Mouse (Mus musculus) forebrain, embryonic 14.5 days (tissue): Measurements from ENCODE around the gene Wdr83. TPM values are rescaled to one million over a fixed set of nuclear protein-coding genes. Genes with fewer than 3 reads are reported as not detected.

ENCODE experiments used
- ATAC-seq: fragments of 200-750 bp; cut with Nextera tagmentation; 2 replicates; pipeline ENCODE4 v1.8.0; 2017; ENCODE audit warnings: mild to moderate bottlenecking, moderate library complexity
- DNase-seq: peaks from one replicate; pipeline ENCODE4 v3.0.0-alpha.2; 2015; ENCODE audit warnings: low spot score
- H3K27ac ChIP-seq: fragments of 300-500 bp; sonication (generic); 2 replicates; pipeline ENCODE4 v1.5.1; 2014; ENCODE audit warnings: low read depth, mild to moderate bottlenecking, control low read depth, low read length, moderate library complexity
- H3K27me3 ChIP-seq: fragments of 300-500 bp; sonication (generic); replicated peaks from 2 replicates; pipeline ENCODE4 v1.6.1; 2014; ENCODE audit warnings: low read length, control low read depth, mixed read lengths; ENCODE audit not compliant: control insufficient read depth, insufficient read depth
- H3K36me3 ChIP-seq: fragments of 300-500 bp; sonication (generic); 2 replicates; pipeline ENCODE4 v1.6.1; 2014; ENCODE audit warnings: low read length, control low read depth; ENCODE audit not compliant: control insufficient read depth, insufficient read depth
- H3K4me1 ChIP-seq: fragments of 300-500 bp; sonication (generic); 2 replicates; pipeline ENCODE4 v1.6.1; 2014; ENCODE audit warnings: antibody characterized with exemption, low read length, control low read depth; ENCODE audit not compliant: control insufficient read depth, insufficient read depth
- H3K4me2 ChIP-seq: fragments of 300-500 bp; sonication (generic); 2 replicates; pipeline ENCODE4 v1.6.1; 2014; ENCODE audit warnings: mild to moderate bottlenecking, control low read depth, low read length
- H3K4me3 ChIP-seq: fragments of 300-500 bp; sonication (generic); 2 replicates; pipeline ENCODE4 v1.5.1; 2014; ENCODE audit warnings: low read depth, low read length, control low read depth
- H3K9ac ChIP-seq: fragments of 300-500 bp; sonication (generic); 2 replicates; pipeline ENCODE4 v1.6.1; 2014; ENCODE audit warnings: mild to moderate bottlenecking, low read length, control low read depth, moderate library complexity
- H3K9me3 ChIP-seq: fragments of 300-500 bp; sonication (generic); replicated peaks from 2 replicates; pipeline ENCODE4 v1.6.1; 2016; ENCODE audit warnings: low read length, control low read depth, mixed read lengths; ENCODE audit not compliant: control insufficient read depth
- WGBS: fragments of 180-500 bp; shearing (Covaris S2); extraction: QIAGEN DNeasy Blood & Tissue Kit; methylation state at CpG from one replicate; pipeline ENCODE4 v1.1.7; 2014; 5-methylcytosine and 5-hydroxymethylcytosine counted together
- polyA plus RNA-seq: library from polyadenylated mRNA; unstranded; fragments of >200 nt; fragmentation: Nextera tagmentation; extraction: Ambion mirVana; gene quantifications from 2 replicates; pipeline ENCODE4 v1.2.1, GENCODE M21; 2014

The Wdr83 gene
- polyA plus RNA-seq, 1 experiment from 2014 or later, result 50.1 TPM

GRCm38 (mm10) chr8:85059879-85060616 is 21.1 kb downstream of the Wdr83 start, which contains the start of gene Fbxw9:
Gene Fbxw9 (plus strand): TSS chr8:85060055.
- Histone ChIP-seq H3K27me3 (no peaks in the 10 kb centered on the region), H3K9ac (peak within 1 kb of the TSS; percentile 74), H3K27ac (peak within 1 kb of the TSS; percentile 50; the same call in 1 of the 2 replicates), H3K9me3 (no peaks in the 10 kb centered on the region), H3K4me1 (peaks cover 8% of the 10 kb centered on the region; the same call in 1 of the 2 replicates), H3K4me3 (peak within 1 kb of the TSS; percentile 75), H3K36me3 (peaks cover 44% of the 10 kb centered on the region), H3K4me2 (peak within 1 kb of the TSS; percentile 95)
- WGBS, result 1% methylated on average over 52 of the region's 53 CpGs
- DNase-seq (peak; percentile 98), ATAC-seq (peak; percentile 95)

GRCm38 (mm10) chr8:85057367-85057766 is 23.7 kb downstream of the Wdr83 start:
- no peaks in the 10 kb centered on the region for H3K9me3 ChIP-seq
- peaks cover 55% of the 10 kb centered on the region for H3K36me3 ChIP-seq

GRCm38 (mm10) chr8:85043619-85044018 is 37.5 kb downstream of the Wdr83 start:
- Histone ChIP-seq H3K4me1 (no peaks in the 10 kb centered on the region), H3K9ac (no peak overlapping the region), H3K4me3 (no peak overlapping the region), H3K36me3 (peaks cover 85% of the 10 kb centered on the region), H3K27me3 (no peaks in the 10 kb centered on the region), H3K4me2 (no peak overlapping the region), H3K27ac (no peak overlapping the region), H3K9me3 (no peaks in the 10 kb centered on the region)
- DNase-seq (no peak), ATAC-seq (no peak)
- WGBS, result 93% methylated on average over 6 of the region's 6 CpGs

More at GRCm38 (mm10) chr8:85057367-85057766, 23.7 kb downstream of the Wdr83 start:
- DNase-seq (no peak), ATAC-seq (no peak)
- 85% methylated on average over 7 of the region's 7 CpGs for WGBS
- H3K27ac ChIP-seq, result no peak overlapping the region
- H3K4me1 ChIP-seq, result peaks cover 8% of the 10 kb centered on the region; the same call in 1 of the 2 replicates
- H3K9ac ChIP-seq, result no peak overlapping the region
- H3K4me3 ChIP-seq, result no peak overlapping the region
- H3K27me3 ChIP-seq, result no peaks in the 10 kb centered on the region
- no peak overlapping the region for H3K4me2 ChIP-seq

GRCm38 (mm10) chr8:85037681-85038531 is 43.2 kb downstream of the Wdr83 start:
- Histone ChIP-seq H3K9ac (peak overlapping the region; percentile 93), H3K27me3 (no peaks in the 10 kb centered on the region), H3K36me3 (peaks cover 33% of the 10 kb centered on the region), H3K4me1 (peaks cover 19% of the 10 kb centered on the region; the same call in 1 of the 2 replicates), H3K27ac (peak overlapping the region; percentile 99), H3K4me2 (peak overlapping the region; percentile 96), H3K9me3 (no peaks in the 10 kb centered on the region), H3K4me3 (peak overlapping the region; percentile 80)
- DNase-seq (peak; percentile 41), ATAC-seq (no peak)
- WGBS, result under 1% methylated on average over 51 of the region's 57 CpGs

GRCm38 (mm10) chr8:85037366-85037680 is 43.8 kb downstream of the Wdr83 start:
- Histone ChIP-seq H3K4me3 (peak overlapping the region; percentile 80), H3K27ac (peak overlapping the region; percentile 99), H3K9ac (peak overlapping the region; percentile 93), H3K9me3 (no peaks in the 10 kb centered on the region), H3K36me3 (peaks cover 34% of the 10 kb centered on the region), H3K4me1 (peaks cover 19% of the 10 kb centered on the region; the same call in 1 of the 2 replicates), H3K4me2 (peak overlapping the region; percentile 96), H3K27me3 (no peaks in the 10 kb centered on the region)
- ATAC-seq (peak; percentile 62), DNase-seq (peak; percentile 65)
- WGBS, result 0% methylated on average over 14 of the region's 14 CpGs

GRCm38 (mm10) chr8:85036718-85037365 is 44.3 kb downstream of the Wdr83 start, which contains the start of gene Tnpo2:
Gene Tnpo2 (plus strand): TSS chr8:85036915.
- H3K9me3 ChIP-seq, result no peaks in the 10 kb centered on the region
- H3K9ac ChIP-seq, result peak within 1 kb of the TSS; percentile 93
- peak within 1 kb of the TSS; percentile 99 for H3K27ac ChIP-seq
- peak; percentile 94 for ATAC-seq
- peak within 1 kb of the TSS; percentile 96 for H3K4me2 ChIP-seq
- H3K27me3 ChIP-seq, result no peaks in the 10 kb centered on the region
- H3K4me1 ChIP-seq, result peaks cover 19% of the 10 kb centered on the region; the same call in 1 of the 2 replicates
- peak; percentile 99 for DNase-seq
- H3K4me3 ChIP-seq, result peak within 1 kb of the TSS; percentile 80
- WGBS, result under 1% methylated on average over 59 of the region's 59 CpGs
- peaks cover 33% of the 10 kb centered on the region for H3K36me3 ChIP-seq

GRCm38 (mm10) chr8:85036381-85036717 is 44.8 kb downstream of the Wdr83 start:
- H3K4me2 ChIP-seq, result peak overlapping the region; percentile 87
- peaks cover 33% of the 10 kb centered on the region for H3K36me3 ChIP-seq
- H3K9me3 ChIP-seq, result no peaks in the 10 kb centered on the region
- ATAC-seq, result peak; percentile 49
- peaks cover 19% of the 10 kb centered on the region; the same call in 1 of the 2 replicates for H3K4me1 ChIP-seq
- 0% methylated on average over 9 of the region's 9 CpGs for WGBS
- H3K27ac ChIP-seq, result peak overlapping the region; percentile 71
- no peaks in the 10 kb centered on the region for H3K27me3 ChIP-seq
- peak overlapping the region; percentile 67 for H3K9ac ChIP-seq
- no peak for DNase-seq
- H3K4me3 ChIP-seq, result peak overlapping the region; percentile 80

GRCm38 (mm10) chr8:85035728-85036310 is 45.3 kb downstream of the Wdr83 start:
- DNase-seq (peak; percentile 23), ATAC-seq (0 out of 2 replicates have a peak, but pooled peaks have one; percentile 0)
- 3% methylated on average over 15 of the region's 15 CpGs for WGBS

More at GRCm38 (mm10) chr8:85035728-85036310, 45.3 kb downstream of the Wdr83 start:
- peaks cover 19% of the 10 kb centered on the region; the same call in 1 of the 2 replicates for H3K4me1 ChIP-seq
- H3K4me3 ChIP-seq, result peak overlapping the region; percentile 80
- H3K9ac ChIP-seq, result peak overlapping the region; percentile 67
- H3K36me3 ChIP-seq, result peaks cover 33% of the 10 kb centered on the region
- H3K4me2 ChIP-seq, result peak overlapping the region; percentile 87
- H3K27me3 ChIP-seq, result no peaks in the 10 kb centered on the region
- H3K9me3 ChIP-seq, result no peaks in the 10 kb centered on the region
- H3K27ac ChIP-seq, result peak overlapping the region; percentile 71
